Mouse (Mus musculus): ENCODE data around the gene Itch.

DNA sequence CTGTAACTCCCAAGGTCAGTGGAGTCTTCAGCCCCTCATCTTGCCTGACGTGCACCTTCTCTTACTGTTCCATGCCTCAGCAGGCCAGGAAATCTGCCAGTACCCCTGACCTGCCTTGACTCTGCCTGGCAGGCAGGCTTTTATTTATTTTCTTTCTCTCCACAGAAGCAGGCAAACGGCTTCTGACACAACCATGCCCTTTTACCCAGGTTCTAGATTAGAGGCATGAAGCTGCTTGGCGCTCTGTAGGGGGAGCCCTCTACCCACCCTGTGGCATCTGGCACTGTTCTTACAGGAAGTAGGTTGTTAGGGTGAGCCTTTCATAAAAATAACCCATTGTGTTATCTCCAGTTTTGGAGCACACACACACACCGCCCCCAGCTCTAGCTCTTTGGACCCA, 107.6 kb downstream of the Itch start:
- peak; percentile 63 for TF ChIP-seq CTCF (IDR thresholded peaks at IDR 0.05)
- no peak for TF ChIP-seq EP300 (IDR thresholded peaks at IDR 0.05)
